Mouse (Mus musculus) myocyte (in vitro differentiated cells): ENCODE data around the gene Ophn1.

ENCODE experiments used
- CEBPB ChIP-seq: IDR thresholded peaks from 2 replicates; pipeline ENCODE4 v1.6.1; 2011; ENCODE audit warnings: mild to moderate bottlenecking, moderate library complexity; ENCODE audit not compliant: poor library complexity, insufficient read depth, severe bottlenecking
- E2F4 ChIP-seq: IDR thresholded peaks from one replicate; pipeline ENCODE4 v1.6.1; 2011; ENCODE audit warnings: mild to moderate bottlenecking, control low read depth, moderate library complexity; ENCODE audit not compliant: insufficient read depth
- MAX ChIP-seq: IDR thresholded peaks from one replicate; pipeline ENCODE4 v1.6.1; 2011; ENCODE audit warnings: low read depth, mild to moderate bottlenecking, control low read depth
- MYOD1 ChIP-seq, 3 experiments: IDR thresholded peaks; one replicate each; pipeline ENCODE4 v1.6.1; 2011; ENCODE audit warnings: control low read depth in 2 of 3, low read depth in 2 of 3, mild to moderate bottlenecking in 2 of 3, moderate library complexity in 1 of 3; ENCODE audit not compliant: insufficient read length in 2 of 3, control insufficient read depth in 1 of 3
- POLR2A ChIP-seq: IDR thresholded peaks from one replicate; pipeline ENCODE4 v1.6.1; 2011; ENCODE audit warnings: low read depth, mild to moderate bottlenecking, control low read depth, moderate library complexity; ENCODE audit not compliant: insufficient read length
- POLR2AphosphoS2 ChIP-seq: IDR thresholded peaks from one replicate; pipeline ENCODE4 v1.6.1; 2011; ENCODE audit warnings: low read depth, control low read depth; ENCODE audit not compliant: insufficient read length
- REST ChIP-seq: IDR thresholded peaks from one replicate; pipeline ENCODE4 v1.6.1; 2011; ENCODE audit warnings: mild to moderate bottlenecking, control low read depth, moderate library complexity; ENCODE audit not compliant: insufficient read depth, insufficient read length
- SRF ChIP-seq: IDR thresholded peaks from one replicate; pipeline ENCODE4 v1.6.1; 2011; ENCODE audit warnings: low read depth; ENCODE audit not compliant: control insufficient read depth, insufficient read length
- TCF12 ChIP-seq: IDR thresholded peaks from one replicate; pipeline ENCODE4 v1.6.1; 2011; ENCODE audit warnings: mild to moderate bottlenecking, control low read depth; ENCODE audit not compliant: poor library complexity, insufficient read depth, severe bottlenecking
- TCF3 ChIP-seq: IDR thresholded peaks from one replicate; pipeline ENCODE4 v1.6.1; 2011; ENCODE audit warnings: low read depth, control low read depth; ENCODE audit not compliant: insufficient read length
- USF1 ChIP-seq: IDR thresholded peaks from one replicate; pipeline ENCODE4 v1.6.1; 2011; ENCODE audit warnings: low read depth, mild to moderate bottlenecking, control low read depth, moderate library complexity

GRCm38 (mm10) chrX:98751279-98751817 is 139.5 kb downstream of the Ophn1 start:
- TF ChIP-seq POLR2A (no peak), TCF12 (no peak), MAX (no peak), CEBPB (no peak), MYOD1 (IDR thresholded peaks at IDR 0.05; ENCODE audit: control insufficient read depth in 1 of 3, insufficient read length in 2 of 3, low read depth in 2 of 3) (no peak), E2F4 (no peak), TCF3 (no peak), POLR2AphosphoS2 (no peak), USF1 (no peak), REST (no peak), SRF (no peak)
